Mouse (Mus musculus) large intestine, adult 2 months (tissue): Measurements from ENCODE around the gene Gm42906. TPM values are rescaled to one million over a fixed set of nuclear protein-coding genes. Genes with fewer than 3 reads are reported as not detected.

Source experiments
- DNase-seq: peaks from one replicate; pipeline ENCODE4 v3.0.0-alpha.2; 2012; ENCODE audit warnings: low read depth, low spot score
- WGBS: fragments of 180-500 bp; shearing (Covaris S2); methylation state at CpG from one replicate; pipeline ENCODE4 v1.1.7; 2018; 5-methylcytosine and 5-hydroxymethylcytosine counted together
- polyA plus RNA-seq: library from polyadenylated mRNA; depleted of rRNA; stranded (reverse); fragments of >200 nt; gene quantifications from 2 replicates; pipeline ENCODE4 v1.2.3, GENCODE M21; 2012

Gm42906 gene
- polyA plus RNA-seq, 1 experiment = not detected

DNA sequence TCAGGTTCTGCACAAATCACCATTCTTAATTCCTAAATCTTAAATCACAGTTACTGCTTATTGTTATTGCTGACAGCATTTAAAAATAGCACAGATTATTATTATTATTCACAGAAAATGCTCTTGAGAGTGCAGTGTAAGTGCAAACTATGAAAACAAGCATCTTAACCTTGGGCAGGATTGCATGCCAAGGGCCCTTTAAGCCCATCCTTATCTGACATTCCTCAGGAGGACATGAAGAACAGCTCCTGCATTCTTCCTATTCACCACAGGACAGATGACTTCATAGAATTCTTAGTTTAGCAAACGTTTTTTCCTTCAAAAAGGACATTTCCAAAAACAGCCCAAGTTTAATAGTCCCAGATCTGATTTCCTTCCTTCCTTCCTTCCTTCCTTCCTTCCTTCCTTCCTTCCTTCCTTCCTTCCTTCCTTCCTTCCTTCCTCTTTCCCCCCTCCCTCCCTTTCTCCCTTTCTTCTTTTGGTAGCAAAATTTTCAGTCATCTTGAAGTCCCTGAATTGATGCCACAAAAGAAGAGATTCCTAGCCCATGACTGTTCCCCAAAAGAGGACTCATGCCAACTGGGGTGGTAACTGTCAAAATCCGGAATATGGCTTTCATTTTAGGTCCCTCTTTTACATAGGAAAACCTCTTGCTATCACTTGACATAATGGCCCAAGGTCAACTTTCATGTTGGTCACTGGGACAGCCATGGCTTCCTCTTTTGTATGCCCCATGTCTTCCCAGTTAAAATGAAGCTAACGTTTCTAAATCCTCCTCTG, 334.9 kb downstream of the Gm42906 start:
- 64% methylated on average over 3 of the region's 3 CpGs for WGBS
- no peak for DNase-seq

DNA sequence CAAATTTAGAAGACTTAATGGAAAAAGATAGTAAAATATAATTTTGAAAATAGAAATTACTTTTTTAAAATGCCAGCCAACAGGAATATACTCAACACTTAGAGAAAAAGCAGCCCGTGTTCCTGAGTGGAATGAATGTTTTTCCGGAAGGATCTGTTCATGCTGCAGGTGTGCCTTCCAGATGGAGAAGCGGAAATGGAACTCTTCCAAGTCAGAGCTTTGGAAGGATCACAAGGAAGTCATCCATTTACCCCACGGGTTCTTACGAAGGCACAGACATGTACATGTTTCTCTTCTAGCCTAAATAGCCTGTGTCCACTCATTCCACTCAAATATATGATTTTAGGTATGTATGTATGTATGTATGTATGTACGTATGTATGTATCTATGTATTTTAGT, 337.0 kb downstream of the Gm42906 start:
- whole genome bisulfite sequencing = 72% methylated on average over 6 of the region's 6 CpGs
- no peak for DNase-seq

DNA sequence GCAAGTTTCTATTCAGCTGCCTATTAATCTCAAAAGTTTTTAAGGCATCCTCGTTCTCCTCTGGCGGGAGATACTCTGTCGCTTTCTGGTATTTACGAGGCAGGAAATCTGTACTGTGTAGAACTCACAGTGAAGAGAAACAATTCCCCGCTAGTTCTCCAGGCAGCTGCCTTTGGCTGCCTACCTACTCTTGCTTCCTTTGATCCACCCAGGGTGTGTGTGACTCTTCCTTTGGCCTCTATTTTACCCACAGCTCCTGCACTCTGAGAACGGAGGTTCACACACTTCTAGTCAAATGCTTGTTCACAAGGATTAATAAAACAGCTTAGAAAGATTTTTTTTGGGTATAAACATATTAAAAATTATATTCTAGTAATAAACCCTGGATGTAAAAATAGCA, 338.8 kb downstream of the Gm42906 start:
- DNase-seq = no peak
- WGBS = 51% methylated on average over 6 of the region's 6 CpGs

DNA sequence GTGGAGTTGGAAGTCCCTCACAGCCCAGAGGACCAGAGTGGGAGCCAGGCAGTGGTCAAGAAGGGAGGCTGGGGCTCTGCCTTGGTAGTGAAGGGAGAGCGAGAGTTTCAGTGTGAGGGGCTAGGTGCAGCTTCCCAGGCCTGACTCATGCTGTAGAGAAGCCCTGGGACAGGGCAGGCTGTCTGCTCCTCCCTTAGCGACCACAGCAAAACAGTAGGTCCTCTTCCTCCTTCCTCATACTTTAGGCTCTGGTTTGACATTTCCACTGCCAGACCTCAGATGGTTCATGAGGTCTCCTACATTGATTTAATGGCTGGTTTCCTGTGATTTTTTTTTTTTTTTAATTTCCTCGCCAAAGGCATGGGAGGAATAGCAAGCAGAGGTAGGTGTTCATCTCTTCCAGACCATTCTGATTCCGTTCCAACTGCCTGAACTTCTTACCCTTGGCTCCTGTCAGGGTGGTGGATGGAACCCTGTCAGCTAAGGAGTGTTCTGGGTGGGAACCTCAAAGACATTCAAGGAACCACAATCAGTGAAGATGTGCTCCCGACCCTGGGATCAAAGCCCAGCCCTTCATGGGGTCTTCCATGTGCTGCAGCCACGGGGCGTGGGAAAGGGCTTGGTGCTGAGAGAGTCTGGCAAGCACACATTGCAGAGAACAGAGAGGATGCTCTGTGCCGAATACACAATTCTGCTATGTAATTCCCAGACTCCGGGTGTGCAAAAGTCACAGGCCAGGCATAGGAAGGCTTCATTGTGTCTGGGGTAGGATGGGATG, 341.3 kb downstream of the Gm42906 start:
- WGBS = 62% methylated on average over 9 of the region's 9 CpGs
- no peak for DNase-seq

DNA sequence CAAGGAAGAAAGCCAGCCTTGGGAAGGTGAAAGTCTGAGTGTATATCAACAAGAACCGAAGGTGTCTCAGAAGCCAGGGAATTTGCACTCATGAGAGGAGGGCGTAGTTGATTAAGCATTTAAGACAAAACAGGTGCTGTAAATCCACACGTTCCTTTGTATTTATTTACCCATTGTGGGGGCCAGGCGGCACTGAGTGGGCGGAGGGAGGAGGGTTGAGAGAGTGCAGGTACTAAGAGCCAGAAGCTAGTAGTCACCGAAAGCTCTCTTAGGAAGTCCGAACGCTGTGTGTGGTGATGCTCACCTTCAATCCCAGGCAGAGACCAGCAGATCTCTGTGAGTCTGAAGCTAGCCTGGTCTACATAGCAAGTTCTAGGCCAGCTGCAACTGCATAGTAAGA, 342.2 kb downstream of the Gm42906 start:
- no peak for DNase-seq
- 65% methylated on average over 8 of the region's 8 CpGs for WGBS

DNA sequence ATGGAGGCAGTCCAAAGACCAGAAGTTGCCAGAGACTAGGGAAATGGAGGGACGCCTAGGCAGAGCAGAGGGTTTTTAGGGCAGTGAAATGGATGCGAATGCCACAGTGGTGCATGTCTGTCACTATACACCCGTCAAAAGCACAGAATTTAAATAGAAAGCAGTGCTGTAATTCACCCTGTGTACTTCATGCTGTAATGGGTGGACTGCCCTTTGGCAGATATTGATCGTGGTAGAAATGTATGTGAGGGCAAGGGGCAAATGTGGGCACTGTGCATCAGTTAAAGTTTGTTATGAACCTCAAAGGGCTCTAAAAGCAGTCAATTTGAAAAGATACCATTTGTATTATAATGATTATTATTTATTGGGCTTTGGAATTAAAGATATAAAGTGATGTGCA, 347.7 kb downstream of the Gm42906 start:
- 82% methylated on average over 4 of the region's 4 CpGs for WGBS
- DNase-seq = no peak

DNA sequence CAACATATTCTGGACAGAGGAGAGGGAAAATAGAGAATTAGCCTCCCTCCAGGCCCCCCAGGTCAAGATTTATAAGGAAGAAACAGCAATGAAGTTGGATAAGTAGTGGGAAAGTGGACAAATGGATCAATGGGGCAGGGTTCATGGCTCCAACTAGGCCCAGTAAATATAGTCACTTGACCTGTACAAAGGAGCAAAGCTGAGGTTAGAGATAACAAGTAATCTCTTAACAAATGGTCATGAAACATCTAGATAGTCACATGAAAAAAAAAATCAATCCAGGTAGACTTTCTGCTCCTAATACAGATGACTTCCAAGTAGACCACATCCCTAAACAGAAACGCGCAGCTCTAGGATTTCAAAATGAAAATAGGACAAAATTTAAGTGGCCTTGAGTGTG, 350.0 kb downstream of the Gm42906 start:
- WGBS = 98% methylated on average over 2 of the region's 2 CpGs
- DNase-seq = no peak

DNA sequence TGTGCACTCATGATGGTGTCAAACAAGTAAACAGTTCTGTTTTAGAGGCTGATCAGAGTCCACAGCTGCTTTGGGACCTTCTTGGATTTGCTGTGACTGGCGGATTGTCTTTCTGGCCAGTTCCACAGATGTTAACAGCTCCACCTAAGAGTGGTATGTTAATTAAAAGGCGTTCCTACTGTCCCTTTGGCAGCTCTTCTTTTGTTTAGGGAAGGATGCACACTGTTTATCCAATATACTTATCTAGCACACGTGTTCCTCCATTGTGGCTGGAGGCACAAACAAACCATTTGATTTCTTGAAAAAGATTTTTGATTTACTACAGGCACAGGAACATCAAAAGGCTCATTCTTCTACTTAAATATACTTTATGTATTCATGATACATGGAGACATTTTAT, 351.0 kb downstream of the Gm42906 start:
- 56% methylated on average over 3 of the region's 3 CpGs for WGBS
- no peak for DNase-seq

DNA sequence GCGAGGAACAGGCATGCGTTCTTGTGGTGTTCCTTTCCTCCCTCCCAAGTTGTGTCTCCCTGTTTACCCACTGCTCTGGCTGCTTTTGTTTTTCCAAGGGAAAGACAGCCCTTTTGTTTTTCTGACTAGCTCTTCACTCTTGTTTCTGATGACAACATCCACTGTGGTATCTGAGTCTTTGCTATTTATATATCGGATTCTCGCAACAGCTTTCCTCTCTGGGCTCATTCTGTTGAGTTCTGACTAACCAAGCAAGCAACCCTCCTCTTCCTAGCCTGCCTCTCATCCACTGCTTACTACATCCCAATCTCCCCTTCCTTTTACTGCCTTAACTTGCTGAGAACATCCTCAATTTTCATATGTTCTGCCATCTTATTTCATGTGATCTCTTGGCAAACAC, 353.7 kb downstream of the Gm42906 start:
- 82% methylated on average over 4 of the region's 4 CpGs for WGBS
- no peak for DNase-seq

DNA sequence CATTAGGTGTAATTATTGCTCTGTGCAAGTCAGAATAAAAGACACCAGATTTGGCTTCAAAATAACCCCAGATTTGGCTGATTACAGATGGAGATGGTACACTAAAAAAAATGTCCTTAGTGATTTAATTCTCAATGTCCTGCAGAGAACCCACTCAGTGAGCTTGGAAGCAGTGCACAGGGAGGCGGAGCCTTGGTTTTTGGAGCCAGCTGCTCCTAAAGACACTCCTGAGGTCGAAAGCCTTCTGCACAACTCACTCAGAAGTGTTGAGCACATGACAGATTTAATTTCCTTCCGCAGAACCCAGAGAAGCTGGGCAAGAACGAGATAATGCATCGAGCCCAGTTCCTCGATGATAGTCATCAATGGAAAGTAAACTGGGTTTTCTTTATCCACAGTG, 356.5 kb downstream of the Gm42906 start:
- 68% methylated on average over 6 of the region's 6 CpGs for WGBS
- no peak for DNase-seq

DNA sequence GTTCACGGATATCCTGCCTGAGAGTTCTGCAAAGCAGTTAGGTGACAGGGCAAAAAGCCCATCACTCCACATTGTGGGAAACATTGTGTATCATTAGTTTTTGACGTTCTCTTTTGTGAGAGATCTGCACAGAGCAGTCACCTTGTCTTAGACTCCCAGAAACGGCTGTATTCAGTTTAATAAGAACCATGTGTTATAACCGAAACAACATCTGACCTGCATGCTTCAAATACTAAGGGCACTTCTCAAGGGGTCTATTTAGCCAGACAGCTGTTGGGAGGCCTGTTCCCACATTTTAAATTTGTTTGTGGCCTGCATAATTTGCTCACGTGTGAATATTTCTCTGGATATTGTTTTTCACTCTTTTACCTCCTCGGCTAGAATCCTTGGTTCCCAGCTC, 357.1 kb downstream of the Gm42906 start:
- 81% methylated on average over 6 of the region's 6 CpGs for WGBS

DNA sequence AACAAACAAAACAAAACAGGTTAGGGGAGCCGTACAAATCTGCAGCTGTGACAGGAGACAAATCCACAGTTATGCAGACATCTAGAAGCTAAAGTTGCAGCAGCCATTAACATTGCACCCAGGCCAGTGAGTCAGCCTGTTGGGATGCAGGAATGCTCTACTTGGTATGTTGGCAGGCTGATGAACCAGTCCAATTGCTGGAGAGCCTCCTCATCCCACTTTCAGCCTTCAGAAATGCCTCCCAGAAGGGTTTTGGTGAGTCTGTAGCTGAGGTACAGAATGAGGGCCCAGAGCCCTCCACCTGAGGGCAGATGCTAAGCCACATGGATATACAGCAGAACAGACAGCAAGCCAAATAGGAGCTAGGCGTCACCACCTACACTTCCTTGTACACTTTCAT, 358.4 kb downstream of the Gm42906 start:
- WGBS = 67% methylated on average over 2 of the region's 2 CpGs

More for the DNA sequence above, 357.1 kb downstream of the Gm42906 start:
- DNase-seq = no peak

DNA sequence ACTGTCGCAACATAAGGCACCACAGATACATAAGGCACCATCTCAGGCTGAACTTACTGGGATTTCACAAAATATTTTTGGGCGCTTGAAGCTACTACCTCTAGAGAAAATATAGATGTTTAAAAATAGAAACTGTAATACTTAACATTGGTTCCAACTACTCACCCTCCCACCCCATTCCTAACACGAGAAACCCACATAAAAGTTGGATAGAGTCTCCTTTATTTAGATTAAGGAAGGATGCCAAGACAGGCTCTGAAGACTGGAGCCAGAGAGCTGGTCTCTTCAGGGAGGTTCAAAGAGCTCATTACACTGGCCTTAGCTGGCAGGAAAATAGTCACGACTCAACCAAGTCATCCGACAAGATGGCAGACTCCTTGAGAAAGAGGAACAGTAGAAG, 361.9 kb downstream of the Gm42906 start:
- 74% methylated on average over 5 of the region's 5 CpGs for WGBS
- DNase-seq = no peak

More for the DNA sequence above, 358.4 kb downstream of the Gm42906 start:
- no peak for DNase-seq

DNA sequence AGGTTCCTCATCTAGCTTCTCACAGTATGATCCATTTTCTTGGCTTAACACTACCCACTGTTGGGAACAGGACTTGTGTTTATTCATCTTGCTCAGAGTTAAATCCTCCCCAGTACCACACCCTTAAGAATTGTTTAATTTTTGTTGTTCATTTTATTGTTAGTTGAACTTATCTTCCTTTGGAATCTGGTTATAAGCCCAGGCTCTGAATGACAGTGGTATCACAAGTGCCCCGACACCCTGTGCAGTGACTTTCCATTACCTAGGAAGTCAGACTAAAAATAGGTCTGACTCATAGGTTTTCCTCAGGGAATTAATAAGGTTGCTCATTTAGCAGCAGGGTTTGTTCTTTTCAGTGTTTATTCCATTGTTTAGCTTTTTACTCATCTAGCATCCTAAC, 362.7 kb downstream of the Gm42906 start:
- 48% methylated on average over 1 of the region's 1 CpGs for WGBS
- DNase-seq = no peak

DNA sequence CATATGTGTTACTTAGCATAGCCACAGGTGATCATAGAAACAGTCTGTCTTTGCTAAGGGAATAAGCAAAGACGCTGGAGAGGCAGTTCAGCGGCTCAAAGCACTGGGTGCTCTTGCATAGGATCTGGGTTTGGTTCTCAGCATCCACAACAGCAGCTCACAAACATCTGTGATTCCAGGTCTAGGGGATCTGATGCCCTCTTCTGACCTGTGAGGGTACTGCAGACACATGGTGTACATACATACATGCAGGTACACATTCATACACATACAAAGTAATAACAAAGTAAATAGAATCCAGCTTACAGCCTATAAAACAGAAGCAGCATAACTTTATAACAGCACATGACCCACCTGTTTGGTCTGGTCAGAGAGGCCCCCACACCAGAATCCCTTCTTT, 366.0 kb downstream of the Gm42906 start:
- DNase-seq = no peak
- WGBS = 92% methylated on average over 2 of the region's 2 CpGs

DNA sequence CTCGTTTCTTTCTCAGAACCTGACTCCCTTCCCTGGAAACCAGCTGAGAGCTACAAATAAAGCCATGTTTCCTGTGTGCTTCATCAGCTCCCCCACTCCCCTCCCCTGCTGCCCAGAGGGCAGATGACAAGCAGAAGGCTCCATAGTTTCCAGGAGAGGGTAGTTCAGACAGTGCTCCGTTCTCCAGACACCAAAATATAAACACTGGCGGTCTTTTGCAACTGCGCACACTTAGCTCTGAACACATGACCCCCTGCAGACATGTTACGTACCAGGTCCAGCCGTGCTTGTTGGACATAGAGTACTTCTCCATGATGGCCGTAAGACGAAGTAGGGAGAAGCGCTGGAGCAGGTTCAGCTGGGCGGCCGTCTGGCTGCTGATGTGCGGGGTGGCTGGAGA, 367.5 kb downstream of the Gm42906 start:
- 68% methylated on average over 12 of the region's 12 CpGs for WGBS

DNA sequence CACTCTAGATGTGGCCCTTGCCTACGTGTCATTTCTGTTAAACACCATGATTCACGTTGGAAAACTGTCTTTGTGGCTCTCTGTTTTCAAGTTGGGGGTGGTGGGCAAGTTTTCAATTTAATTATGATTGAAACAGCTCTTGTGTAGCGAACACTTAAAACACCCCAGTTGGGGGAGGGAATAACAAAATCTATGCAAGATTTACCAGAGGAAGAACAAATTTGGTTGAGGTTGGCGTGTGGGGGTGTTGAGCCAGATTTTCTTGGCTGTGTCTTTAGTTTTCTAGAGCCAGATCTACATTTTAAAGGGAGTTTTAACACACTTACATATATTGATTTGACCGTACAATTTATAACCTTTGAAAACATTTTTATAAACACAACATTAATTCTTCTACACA, 368.2 kb downstream of the Gm42906 start:
- DNase-seq = no peak
- WGBS = 84% methylated on average over 5 of the region's 5 CpGs

More for the DNA sequence above, 367.5 kb downstream of the Gm42906 start:
- DNase-seq = no peak

DNA sequence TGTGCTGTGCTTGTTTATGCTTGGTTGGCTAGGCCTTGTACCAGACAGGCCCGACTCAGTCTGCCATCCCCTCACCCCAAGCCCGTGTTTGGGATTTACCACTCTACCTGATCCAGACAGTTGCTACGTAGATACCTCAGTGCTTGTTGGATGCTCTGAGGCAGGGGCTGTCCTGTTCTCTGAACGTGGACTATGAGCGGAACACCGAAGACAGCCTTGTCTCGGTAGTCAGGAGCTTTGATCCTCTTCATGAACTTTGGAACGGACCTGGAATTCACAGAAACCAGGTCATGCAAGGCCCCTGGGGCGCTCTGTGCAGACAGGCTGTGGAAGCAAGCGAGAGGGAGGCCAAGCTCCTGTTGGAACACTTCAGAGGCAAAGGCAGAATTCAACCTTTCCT, 368.6 kb downstream of the Gm42906 start:
- no peak for DNase-seq
- WGBS = 89% methylated on average over 10 of the region's 10 CpGs

DNA sequence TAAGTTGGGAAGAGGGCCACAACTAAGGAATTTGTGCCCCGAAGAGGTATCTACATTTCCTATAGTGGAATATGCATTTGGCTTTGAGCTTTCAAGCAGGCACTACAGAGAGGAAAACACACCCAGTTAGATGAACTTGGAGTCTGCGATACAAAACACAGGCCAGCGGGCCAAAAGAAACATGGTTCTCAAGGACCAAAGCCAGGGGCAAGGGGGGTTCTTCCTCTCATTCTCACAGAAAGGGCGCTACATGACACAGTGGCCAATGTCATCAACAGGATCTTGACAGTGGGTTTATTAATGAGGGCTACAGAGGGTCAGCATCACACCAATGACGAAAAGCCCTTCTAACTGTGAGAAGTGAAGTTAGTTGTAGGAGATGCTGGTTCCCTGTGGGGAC, 370.2 kb downstream of the Gm42906 start:
- DNase-seq = no peak
- 93% methylated on average over 5 of the region's 5 CpGs for WGBS

DNA sequence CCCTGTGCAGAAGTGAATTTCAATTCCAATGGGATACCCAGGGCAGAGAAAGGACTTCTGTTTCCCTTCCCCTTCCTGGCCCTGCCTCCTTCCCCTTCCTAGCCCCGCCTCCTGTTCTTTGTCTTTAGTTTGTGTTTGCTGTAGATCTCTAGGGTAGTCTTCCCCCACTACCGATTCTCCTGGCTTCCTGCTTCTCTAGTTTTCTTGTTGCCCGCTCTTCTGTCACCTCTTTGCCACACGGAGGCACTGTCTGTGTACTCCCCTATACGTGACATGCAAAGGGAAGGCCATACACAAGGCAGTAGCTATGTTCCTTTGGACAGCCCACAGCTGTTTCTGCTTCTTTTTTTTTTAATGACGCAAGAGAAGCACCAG, 371.1 kb downstream of the Gm42906 start:
- DNase-seq = no peak
- 63% methylated on average over 6 of the region's 6 CpGs for WGBS

DNA sequence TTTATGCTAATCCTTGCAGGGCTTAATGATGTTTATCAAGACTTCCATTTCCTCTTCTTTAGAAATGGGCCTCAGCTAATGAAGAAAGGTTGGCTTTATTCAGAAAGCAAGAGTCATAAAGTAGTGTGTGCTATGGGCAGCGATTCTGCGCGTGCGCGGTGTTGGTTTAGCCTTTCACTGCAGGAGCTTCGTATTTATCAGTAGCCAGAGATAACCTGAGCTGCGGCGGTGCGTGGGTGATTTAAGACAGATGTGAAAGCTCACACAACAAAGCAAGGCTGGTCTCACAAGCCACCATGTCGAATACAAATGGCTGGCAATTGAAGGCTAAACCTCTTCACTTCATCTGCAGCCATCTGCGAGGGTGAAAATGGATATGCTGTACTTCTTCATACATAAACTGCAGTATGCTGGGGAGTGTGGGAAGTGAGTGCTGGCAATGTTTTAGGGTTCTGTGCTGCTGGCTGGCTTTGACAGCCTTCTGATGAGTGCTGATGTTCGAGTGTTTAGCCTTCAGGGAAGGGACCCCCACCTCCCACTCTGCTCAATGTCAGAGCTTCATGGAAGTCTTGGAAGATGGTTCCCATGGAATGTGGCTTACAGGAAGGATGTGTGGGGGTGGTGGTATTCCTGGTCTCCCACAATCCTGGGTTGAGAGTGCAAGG, 371.6 kb downstream of the Gm42906 start:
- DNase-seq = no peak
- 86% methylated on average over 12 of the region's 12 CpGs for WGBS
